Mouse (Mus musculus): ENCODE measurements at regions not wholly inside any gene's neighbourhood (a gene's known extent, or its start where the extent isn't known, plus 50 kb on each side); places are given as distances from the start of the nearest gene placed in this dataset.
A peak's percentile ranks its signal among the peaks of the same experiment; 100 is the strongest.

- Histone ChIP-seq H3K9me3 (replicated peaks; ENCODE audit: insufficient read depth, low read length) (no peaks in the 10 kb centered on the region), H3K27me3 (ENCODE audit: control insufficient read depth in 1 of 2, insufficient read depth in 2 of 2, low read length in 2 of 2) (no peaks in the 10 kb centered on the region), H3K4me1 (ENCODE audit: control insufficient read depth in 1 of 2, insufficient read depth in 2 of 2, low read length in 2 of 2) (peaks cover 3 to 12% of the 10 kb centered on the region in 2 experiments; a peak in 2 of 4 replicates), H3K27ac (ENCODE audit: control insufficient read depth, low read depth, low read length) (no peak overlapping the region), H3K36me3 (ENCODE audit: control insufficient read depth in 1 of 2, insufficient read depth in 2 of 2, low read length in 2 of 2) (peaks cover 0 to 5% of the 10 kb centered on the region in 2 experiments; a peak in 2 of 4 replicates), H3K79me2 (ENCODE audit: control insufficient read depth, insufficient read depth, low read length, poor library complexity) (no peaks in the 10 kb centered on the region), H3K4me3 (ENCODE audit: control insufficient read depth in 1 of 2, insufficient read depth in 1 of 2, low read depth in 2 of 2, low read length in 2 of 2) (no peak overlapping the region), H3K9ac (ENCODE audit: control insufficient read depth, low read depth, low read length, poor library complexity, severe bottlenecking) (no peak overlapping the region)
- TF ChIP-seq SIN3A (IDR thresholded peaks at IDR 0.05; ENCODE audit: low read length) (no peak), EP300 (IDR thresholded peaks at IDR 0.05; ENCODE audit: low read depth in 1 of 2, low read length in 2 of 2) (no peak), ZNF384 (IDR thresholded peaks at IDR 0.05; ENCODE audit: low read depth, low read length) (no peak), GATA1 (IDR thresholded peaks at IDR 0.05; ENCODE audit: low read depth, low read length) (no peak), ETS1 (IDR thresholded peaks at IDR 0.05; ENCODE audit: low read depth, low read length) (no peak)
- no peak for DNase-seq (ENCODE audit: low read depth, low spot score)
Measured at GRCm38 (mm10) chr14:25299673-25300190, 159.3 kb upstream of the Zmiz1 start.

GRCm38 (mm10) chr14:25301336-25302031 lies 157.5 kb upstream of the Zmiz1 start:
- Histone ChIP-seq H3K9me3 (replicated peaks; ENCODE audit: insufficient read depth, low read length) (no peaks in the 10 kb centered on the region), H3K27me3 (ENCODE audit: control insufficient read depth in 1 of 2, insufficient read depth in 2 of 2, low read length in 2 of 2) (no peaks in the 10 kb centered on the region), H3K79me2 (ENCODE audit: control insufficient read depth, insufficient read depth, low read length, poor library complexity) (no peaks in the 10 kb centered on the region), H3K36me3 (ENCODE audit: control insufficient read depth in 1 of 2, insufficient read depth in 2 of 2, low read length in 2 of 2) (peaks cover 0 to 5% of the 10 kb centered on the region in 2 experiments; a peak in 2 of 4 replicates), H3K4me1 (ENCODE audit: control insufficient read depth in 1 of 2, insufficient read depth in 2 of 2, low read length in 2 of 2) (peaks cover 3 to 12% of the 10 kb centered on the region in 2 experiments; a peak in 2 of 4 replicates), H3K9ac (ENCODE audit: control insufficient read depth, low read depth, low read length, poor library complexity, severe bottlenecking) (no peak overlapping the region), H3K27ac (ENCODE audit: control insufficient read depth, low read depth, low read length) (no peak overlapping the region), H3K4me3 (ENCODE audit: control insufficient read depth in 1 of 2, insufficient read depth in 1 of 2, low read depth in 2 of 2, low read length in 2 of 2) (peak overlapping the region in 1 of 2 experiments; percentile 22; a peak in 2 of 4 replicates)
- DNase-seq (ENCODE audit: low read depth, low spot score): peak; percentile 56
- TF ChIP-seq POLR2A (IDR thresholded peaks at IDR 0.05; ENCODE audit: control insufficient read depth in 1 of 2, insufficient read depth in 1 of 2, low read depth in 1 of 2, low read length in 2 of 2, poor library complexity in 1 of 2) (0 out of 4 replicates have a peak, but pooled peaks of 1 of the 2 experiments have one; percentile 34), MEF2A (IDR thresholded peaks at IDR 0.05; ENCODE audit: extremely low read depth, insufficient replicate concordance, low read depth, low read length, poor library complexity, severe bottlenecking) (no peak), GATA1 (IDR thresholded peaks at IDR 0.05; ENCODE audit: low read depth, low read length) (peak; percentile 48; the same call in 1 of the 2 replicates), SIN3A (IDR thresholded peaks at IDR 0.05; ENCODE audit: low read length) (peak; percentile 66), KAT2A (conservative IDR thresholded peaks at IDR 0.05; ENCODE audit: low read depth, low read length) (no peak), ZNF384 (IDR thresholded peaks at IDR 0.05; ENCODE audit: low read depth, low read length) (0 out of 2 replicates have a peak, but pooled peaks have one; percentile 55), HCFC1 (IDR thresholded peaks at IDR 0.05; ENCODE audit: low read depth, low read length) (0 out of 2 replicates have a peak, but pooled peaks have one; percentile 45), TBP (IDR thresholded peaks at IDR 0.05; ENCODE audit: low read depth, low read length) (0 out of 2 replicates have a peak, but pooled peaks have one; percentile 10)

GRCm38 (mm10) chr14:25304391-25304851 lies 154.6 kb upstream of the Zmiz1 start:
- Histone ChIP-seq H3K27ac (ENCODE audit: control insufficient read depth, low read depth, low read length) (no peak overlapping the region), H3K36me3 (ENCODE audit: control insufficient read depth in 1 of 2, insufficient read depth in 2 of 2, low read length in 2 of 2) (peaks cover 0 to 5% of the 10 kb centered on the region in 2 experiments; a peak in 2 of 4 replicates), H3K9ac (ENCODE audit: control insufficient read depth, low read depth, low read length, poor library complexity, severe bottlenecking) (no peak overlapping the region), H3K27me3 (ENCODE audit: control insufficient read depth in 1 of 2, insufficient read depth in 2 of 2, low read length in 2 of 2) (no peaks in the 10 kb centered on the region), H3K79me2 (ENCODE audit: control insufficient read depth, insufficient read depth, low read length, poor library complexity) (no peaks in the 10 kb centered on the region), H3K4me1 (ENCODE audit: control insufficient read depth in 1 of 2, insufficient read depth in 2 of 2, low read length in 2 of 2) (peaks cover 3 to 12% of the 10 kb centered on the region in 2 experiments; a peak in 2 of 4 replicates), H3K4me3 (ENCODE audit: control insufficient read depth in 1 of 2, insufficient read depth in 1 of 2, low read depth in 2 of 2, low read length in 2 of 2) (no peak overlapping the region), H3K9me3 (replicated peaks; ENCODE audit: insufficient read depth, low read length) (no peaks in the 10 kb centered on the region)
- DNase-seq (ENCODE audit: low read depth, low spot score): no peak
- no peak for TF ChIP-seq BHLHE40 (IDR thresholded peaks at IDR 0.05; ENCODE audit: borderline replicate concordance, low read depth, low read length)
- TF ChIP-seq POLR2AphosphoS5 (IDR thresholded peaks at IDR 0.05; ENCODE audit: borderline replicate concordance, low read depth, low read length): no peak
- no peak for TF ChIP-seq EP300 (IDR thresholded peaks at IDR 0.05; ENCODE audit: low read depth in 1 of 2, low read length in 2 of 2)
- TF ChIP-seq NELFE (IDR thresholded peaks at IDR 0.05; ENCODE audit: low read depth, low read length): no peak
- TF ChIP-seq RAD21 (IDR thresholded peaks at IDR 0.05; ENCODE audit: low read depth, low read length): no peak
- TF ChIP-seq ETS1 (IDR thresholded peaks at IDR 0.05; ENCODE audit: low read depth, low read length): no peak
- no peak for TF ChIP-seq SMC3 (IDR thresholded peaks at IDR 0.05; ENCODE audit: low read depth, low read length)
- no peak for TF ChIP-seq MAZ (IDR thresholded peaks at IDR 0.05; ENCODE audit: low read depth, low read length)
- TF ChIP-seq KAT2A (conservative IDR thresholded peaks at IDR 0.05; ENCODE audit: low read depth, low read length): no peak
- TF ChIP-seq USF1 (IDR thresholded peaks at IDR 0.05; ENCODE audit: low read depth, low read length): no peak
- no peak for TF ChIP-seq MYB (IDR thresholded peaks at IDR 0.05; ENCODE audit: low read depth, low read length)
- no peak for TF ChIP-seq CHD1 (IDR thresholded peaks at IDR 0.05; ENCODE audit: low read depth, low read length)
- TF ChIP-seq MXI1 (IDR thresholded peaks at IDR 0.05; ENCODE audit: low read depth, low read length): no peak
- TF ChIP-seq E2F4 (IDR thresholded peaks at IDR 0.05; ENCODE audit: borderline replicate concordance, low read depth, low read length): no peak
- no peak for TF ChIP-seq GATA1 (IDR thresholded peaks at IDR 0.05; ENCODE audit: low read depth, low read length)
- no peak for TF ChIP-seq MEF2A (IDR thresholded peaks at IDR 0.05; ENCODE audit: extremely low read depth, insufficient replicate concordance, low read depth, low read length, poor library complexity, severe bottlenecking)
